Mouse (Mus musculus) right cerebral cortex, postnatal 36 days (tissue): ENCODE results near the gene H2afv.

Experiments used
- DNase-seq, 2 experiments: peaks; one replicate each; pipeline ENCODE4 v3.0.0; 2022; ENCODE audit warnings: low spot score in 2 of 2, mixed read lengths in 1 of 2

Gene H2afv

DNA sequence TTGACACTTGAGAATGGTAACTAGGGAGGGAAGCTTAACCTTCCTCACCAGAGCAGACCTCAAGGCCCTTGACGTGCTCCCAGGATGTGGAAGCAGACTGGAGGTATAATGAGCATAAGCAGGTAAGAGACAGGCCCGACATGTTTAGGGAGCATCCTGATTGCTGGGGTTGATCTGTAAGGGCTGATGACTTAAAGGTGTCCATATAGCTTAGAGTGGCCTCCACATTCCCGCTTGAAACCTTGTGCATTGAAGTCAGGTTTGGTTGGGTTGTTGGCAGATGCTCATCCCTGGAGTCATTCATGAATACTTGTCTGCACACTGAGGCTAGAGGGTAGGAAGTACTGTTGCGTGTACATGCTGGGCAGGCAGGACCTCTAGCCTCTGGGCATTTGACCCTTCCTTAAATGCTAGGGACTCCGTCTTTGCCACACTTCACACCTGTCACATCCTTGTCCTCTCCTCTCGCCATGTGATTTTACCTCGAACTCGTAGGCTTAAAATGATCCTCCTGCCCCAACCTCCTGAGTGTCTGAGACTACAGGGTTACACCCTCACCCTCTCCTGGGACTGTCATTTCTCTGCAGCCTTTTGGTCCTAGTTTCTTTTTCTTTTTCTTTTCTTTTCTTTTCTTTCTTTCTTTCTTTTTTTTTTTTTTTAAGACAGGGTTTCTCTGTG lies 53.7 kb downstream of the H2afv start:
- DNase-seq: no peak

DNA sequence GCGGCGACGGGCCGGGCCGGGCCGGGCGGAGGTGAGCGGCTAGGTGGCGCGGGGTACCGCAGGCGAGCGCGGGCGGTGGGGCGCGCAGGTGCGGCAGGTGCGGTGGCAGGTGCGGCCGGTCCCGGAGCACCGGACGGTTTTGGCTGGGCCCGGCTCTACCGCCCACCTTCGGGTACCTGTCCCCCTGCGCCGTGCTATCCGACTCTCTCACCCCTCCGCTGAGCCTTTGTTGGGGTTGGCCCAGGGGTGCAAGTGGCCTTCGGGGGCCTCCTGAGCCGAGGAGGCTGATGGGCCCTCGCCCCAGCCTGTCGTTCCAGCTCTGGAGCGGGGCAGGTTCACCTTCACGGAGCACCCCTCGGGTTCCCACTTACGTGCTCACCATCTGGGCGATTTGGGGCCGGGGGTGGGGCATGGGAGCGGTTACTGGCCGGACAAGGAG lies 54.7 kb downstream of the H2afv start:
- no peak for DNase-seq

DNA sequence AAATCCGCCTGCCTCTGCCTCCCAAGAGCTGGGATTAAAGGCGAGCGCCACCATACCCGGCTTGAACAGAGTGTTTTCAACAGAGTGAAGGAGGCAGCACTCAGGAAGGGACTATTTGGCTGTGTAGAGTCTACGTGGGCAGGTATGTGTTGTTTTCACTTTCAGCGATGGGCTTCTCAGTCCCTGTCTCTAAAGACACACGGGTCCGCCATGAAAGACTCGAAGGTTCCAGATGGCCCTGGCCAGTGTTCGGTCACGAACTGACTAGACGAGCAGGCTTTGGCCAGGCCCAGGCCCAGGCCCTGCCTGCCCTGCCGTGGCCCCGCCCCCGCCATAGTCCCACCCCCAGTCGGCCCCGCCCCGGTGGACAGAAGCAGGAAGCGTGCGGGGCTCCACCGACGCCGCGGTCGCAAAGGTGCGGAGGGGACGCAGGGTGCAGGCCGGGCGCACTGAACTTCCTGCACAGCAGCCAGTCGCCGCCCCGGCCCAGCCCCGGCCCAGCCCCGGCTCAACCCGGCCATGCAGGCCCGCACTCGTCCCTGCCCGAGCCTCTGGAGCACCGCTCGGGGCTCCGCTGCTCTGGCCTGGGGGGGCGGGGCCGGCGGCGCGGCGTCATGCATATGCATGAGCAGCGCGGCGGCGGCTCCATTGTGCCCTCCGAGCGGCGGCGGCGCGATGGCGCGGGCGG lies 55.4 kb downstream of the H2afv start, which contains the start of gene Zmiz2:
TSS of gene Zmiz2 (plus strand) at position 349 of the 688 bp plus-strand sequence.
- peak; percentile 90 to 94 for DNase-seq

DNA sequence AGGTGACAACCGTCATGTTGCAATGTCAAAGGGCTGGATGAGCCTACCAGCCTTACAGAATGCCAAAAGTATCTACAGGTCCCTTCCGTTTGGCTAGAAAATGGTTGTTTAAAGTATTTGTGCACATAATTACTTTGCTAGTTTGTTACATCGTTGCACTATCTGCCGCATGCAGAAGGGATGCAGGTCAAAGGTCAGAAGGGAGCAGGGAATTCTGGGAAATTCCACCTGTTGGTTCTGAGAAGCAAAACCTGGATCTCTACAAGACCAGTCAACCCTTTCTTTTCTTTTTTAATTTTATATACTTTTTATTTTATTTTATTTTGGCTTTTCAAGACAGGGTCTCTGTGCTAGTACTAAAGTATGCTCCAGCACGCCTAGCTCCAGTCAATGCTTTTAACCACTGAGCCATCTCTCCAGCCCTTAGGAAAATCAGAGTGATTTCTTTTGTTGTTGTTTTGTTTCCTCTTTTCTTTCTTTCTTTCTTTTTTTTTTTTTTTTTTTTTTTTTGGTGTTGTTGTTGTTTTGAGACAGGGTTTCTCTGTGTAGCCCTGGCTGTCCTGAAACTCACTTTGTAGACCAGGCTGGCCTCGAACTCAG lies 56.0 kb downstream of the H2afv start:
- DNase-seq: no peak

DNA sequence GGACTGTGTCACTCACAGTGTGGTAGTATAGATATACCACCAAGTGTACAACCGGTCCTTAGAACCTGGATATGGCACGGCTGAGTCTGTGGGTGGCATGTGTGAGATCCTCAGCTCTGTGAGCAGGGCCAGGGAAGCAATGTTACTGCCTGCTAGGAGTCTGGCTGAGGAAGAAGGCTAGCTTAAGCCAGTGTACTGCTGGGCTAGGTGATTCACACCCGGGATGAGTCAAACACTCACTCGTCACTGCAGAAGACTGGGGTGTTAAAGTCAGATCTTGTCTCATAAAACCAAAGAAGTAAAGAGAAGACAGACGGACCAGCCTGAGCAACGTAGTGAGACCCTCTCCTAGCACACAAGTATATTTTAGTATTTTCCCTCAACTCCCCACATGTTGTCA lies 63.3 kb downstream of the H2afv start:
- DNase-seq: no peak
